Mouse (Mus musculus): ENCODE results near the gene Gan. TPM values are rescaled to one million over a fixed set of nuclear protein-coding genes. Genes with fewer than 3 reads are reported as not detected.

The Gan gene
- total and polyA plus RNA-seq, 2 experiments from 2014 or later = 0.60 to 4.0 TPM

- TF ChIP-seq CTCF (IDR thresholded peaks at IDR 0.05; ENCODE audit: low read depth) (no peak), EP300 (IDR thresholded peaks at IDR 0.05; ENCODE audit: low read depth) (no peak)
- Histone ChIP-seq H3K27ac (ENCODE audit: low read depth) (no peak overlapping the region), H3K36me3 (replicated peaks; ENCODE audit: control insufficient read depth, insufficient read depth, low read length) (no peaks in the 10 kb centered on the region), H3K4me3 (ENCODE audit: low read depth, low read length) (no peak overlapping the region), H3K4me2 (ENCODE audit: low read depth, low read length) (no peak overlapping the region), H3K9me3 (replicated peaks; ENCODE audit: control insufficient read depth, low read length) (no peaks in the 10 kb centered on the region), H3K9ac (replicated peaks; ENCODE audit: low read depth, low read length) (no peak overlapping the region), H3K4me1 (ENCODE audit: control insufficient read depth, insufficient read depth) (no peaks in the 10 kb centered on the region), H3K27me3 (ENCODE audit: control insufficient read depth, insufficient read depth, low read length) (no peaks in the 10 kb centered on the region)
- DNase-seq (ENCODE audit: low spot score) = no peak
- 70% methylated on average over 13 of the region's 13 CpGs for WGBS
- no peak for ATAC-seq (ENCODE audit: insufficient read depth, low read depth)
Measured at GRCm38 (mm10) chr8:117123850-117124633, 33.9 kb upstream of the Gan start.

GRCm38 (mm10) chr8:117125854-117126253 is 32.1 kb upstream of the Gan start:
- H3K9me3 ChIP-seq (replicated peaks; ENCODE audit: control insufficient read depth, low read length) = no peaks in the 10 kb centered on the region
- ATAC-seq (ENCODE audit: insufficient read depth, low read depth) (no peak), DNase-seq (ENCODE audit: low spot score) (no peak)
- WGBS = 84% methylated on average over 3 of the region's 3 CpGs
- H3K9ac ChIP-seq (replicated peaks; ENCODE audit: low read depth, low read length) = no peak overlapping the region
- H3K4me1 ChIP-seq (ENCODE audit: control insufficient read depth, insufficient read depth) = no peaks in the 10 kb centered on the region
- no peaks in the 10 kb centered on the region for H3K27me3 ChIP-seq (ENCODE audit: control insufficient read depth, insufficient read depth, low read length)
- no peak overlapping the region for H3K27ac ChIP-seq (ENCODE audit: low read depth)
- H3K4me2 ChIP-seq (ENCODE audit: low read depth, low read length) = no peak overlapping the region
- no peaks in the 10 kb centered on the region for H3K36me3 ChIP-seq (replicated peaks; ENCODE audit: control insufficient read depth, insufficient read depth, low read length)
- H3K4me3 ChIP-seq (ENCODE audit: low read depth, low read length) = no peak overlapping the region
- TF ChIP-seq EP300 (IDR thresholded peaks at IDR 0.05; ENCODE audit: low read depth) = no peak
- no peak for TF ChIP-seq CTCF (IDR thresholded peaks at IDR 0.05; ENCODE audit: low read depth)

GRCm38 (mm10) chr8:117126411-117126810 is 31.5 kb upstream of the Gan start:
- WGBS = 81% methylated on average over 3 of the region's 3 CpGs
- TF ChIP-seq EP300 (IDR thresholded peaks at IDR 0.05; ENCODE audit: low read depth) (no peak), CTCF (IDR thresholded peaks at IDR 0.05; ENCODE audit: low read depth) (no peak)
- no peak overlapping the region for H3K27ac ChIP-seq (ENCODE audit: low read depth)
- DNase-seq (ENCODE audit: low spot score) (no peak), ATAC-seq (ENCODE audit: insufficient read depth, low read depth) (no peak)
- no peak overlapping the region for H3K4me3 ChIP-seq (ENCODE audit: low read depth, low read length)
- no peaks in the 10 kb centered on the region for H3K4me1 ChIP-seq (ENCODE audit: control insufficient read depth, insufficient read depth)
- H3K27me3 ChIP-seq (ENCODE audit: control insufficient read depth, insufficient read depth, low read length) = no peaks in the 10 kb centered on the region
- no peaks in the 10 kb centered on the region for H3K36me3 ChIP-seq (replicated peaks; ENCODE audit: control insufficient read depth, insufficient read depth, low read length)
- H3K9me3 ChIP-seq (replicated peaks; ENCODE audit: control insufficient read depth, low read length) = no peaks in the 10 kb centered on the region
- no peak overlapping the region for H3K9ac ChIP-seq (replicated peaks; ENCODE audit: low read depth, low read length)
- no peak overlapping the region for H3K4me2 ChIP-seq (ENCODE audit: low read depth, low read length)

- Histone ChIP-seq H3K27ac (ENCODE audit: low read depth) (no peak overlapping the region), H3K4me3 (ENCODE audit: low read depth, low read length) (no peak overlapping the region), H3K9ac (replicated peaks; ENCODE audit: low read depth, low read length) (no peak overlapping the region), H3K4me2 (ENCODE audit: low read depth, low read length) (no peak overlapping the region), H3K4me1 (ENCODE audit: control insufficient read depth, insufficient read depth) (no peaks in the 10 kb centered on the region), H3K36me3 (replicated peaks; ENCODE audit: control insufficient read depth, insufficient read depth, low read length) (no peaks in the 10 kb centered on the region), H3K27me3 (ENCODE audit: control insufficient read depth, insufficient read depth, low read length) (no peaks in the 10 kb centered on the region), H3K9me3 (replicated peaks; ENCODE audit: control insufficient read depth, low read length) (no peaks in the 10 kb centered on the region)
- 79% methylated on average over 8 of the region's 8 CpGs for WGBS
- DNase-seq (ENCODE audit: low spot score) (no peak), ATAC-seq (ENCODE audit: insufficient read depth, low read depth) (no peak)
- TF ChIP-seq EP300 (IDR thresholded peaks at IDR 0.05; ENCODE audit: low read depth) = no peak
- no peak for TF ChIP-seq CTCF (IDR thresholded peaks at IDR 0.05; ENCODE audit: low read depth)
Measured at GRCm38 (mm10) chr8:117127063-117127462, 30.9 kb upstream of the Gan start.

GRCm38 (mm10) chr8:117133702-117134101 is 24.2 kb upstream of the Gan start:
- no peak overlapping the region for H3K4me2 ChIP-seq (ENCODE audit: low read depth, low read length)
- no peaks in the 10 kb centered on the region for H3K27me3 ChIP-seq (ENCODE audit: control insufficient read depth, insufficient read depth, low read length)
- no peaks in the 10 kb centered on the region for H3K9me3 ChIP-seq (replicated peaks; ENCODE audit: control insufficient read depth, low read length)
- no peak overlapping the region for H3K9ac ChIP-seq (replicated peaks; ENCODE audit: low read depth, low read length)
- no peak for DNase-seq (ENCODE audit: low spot score)
- no peak overlapping the region for H3K27ac ChIP-seq (ENCODE audit: low read depth)
- ATAC-seq (ENCODE audit: insufficient read depth, low read depth) = no peak
- no peak overlapping the region for H3K4me3 ChIP-seq (ENCODE audit: low read depth, low read length)
- TF ChIP-seq EP300 (IDR thresholded peaks at IDR 0.05; ENCODE audit: low read depth) = no peak
- TF ChIP-seq CTCF (IDR thresholded peaks at IDR 0.05; ENCODE audit: low read depth) = no peak
- peaks cover 7% of the 10 kb centered on the region; the same call in 1 of the 2 replicates for H3K4me1 ChIP-seq (ENCODE audit: control insufficient read depth, insufficient read depth)
- no peaks in the 10 kb centered on the region for H3K36me3 ChIP-seq (replicated peaks; ENCODE audit: control insufficient read depth, insufficient read depth, low read length)
- 75% methylated on average over 3 of the region's 3 CpGs for WGBS

GRCm38 (mm10) chr8:117136351-117136750 is 21.6 kb upstream of the Gan start:
- no peak for TF ChIP-seq EP300 (IDR thresholded peaks at IDR 0.05; ENCODE audit: low read depth)
- no peak for TF ChIP-seq CTCF (IDR thresholded peaks at IDR 0.05; ENCODE audit: low read depth)

More at GRCm38 (mm10) chr8:117136351-117136750, 21.6 kb upstream of the Gan start:
- no peak overlapping the region for H3K27ac ChIP-seq (ENCODE audit: low read depth)
- H3K4me3 ChIP-seq (ENCODE audit: low read depth, low read length) = no peak overlapping the region
- peaks cover 7% of the 10 kb centered on the region; the same call in 1 of the 2 replicates for H3K4me1 ChIP-seq (ENCODE audit: control insufficient read depth, insufficient read depth)
- H3K9me3 ChIP-seq (replicated peaks; ENCODE audit: control insufficient read depth, low read length) = no peaks in the 10 kb centered on the region
- H3K9ac ChIP-seq (replicated peaks; ENCODE audit: low read depth, low read length) = no peak overlapping the region
- no peaks in the 10 kb centered on the region for H3K27me3 ChIP-seq (ENCODE audit: control insufficient read depth, insufficient read depth, low read length)
- no peaks in the 10 kb centered on the region for H3K36me3 ChIP-seq (replicated peaks; ENCODE audit: control insufficient read depth, insufficient read depth, low read length)
- DNase-seq (ENCODE audit: low spot score) (no peak), ATAC-seq (ENCODE audit: insufficient read depth, low read depth) (no peak)
- WGBS = 20% methylated on average over 4 of the region's 4 CpGs
- H3K4me2 ChIP-seq (ENCODE audit: low read depth, low read length) = no peak overlapping the region
